Mouse (Mus musculus): ENCODE measurements at regions not wholly inside any gene's neighbourhood (a gene's known extent, or its start where the extent isn't known, plus 50 kb on each side); places are given as distances from the start of the nearest gene placed in this dataset.

GRCm38 (mm10) chr8:11100310-11100709 lies 92.1 kb upstream of the Irs2 start:
- H3K36me3 ChIP-seq (ENCODE audit: control insufficient read depth, insufficient read depth, low read length), result no peaks in the 10 kb centered on the region
- no peaks in the 10 kb centered on the region for H3K27me3 ChIP-seq (ENCODE audit: control insufficient read depth, insufficient read depth, low read length)
- no peak for ATAC-seq (ENCODE audit: low FRiP score, low read depth)
- H3K9me3 ChIP-seq (ENCODE audit: control insufficient read depth, low read length), result no peaks in the 10 kb centered on the region
- no peak overlapping the region for H3K9ac ChIP-seq (ENCODE audit: low read depth, low read length, severe bottlenecking)
- 91% methylated on average over 3 of the region's 3 CpGs for WGBS
- no peak overlapping the region for H3K4me3 ChIP-seq (replicated peaks; ENCODE audit: low read length)
- H3K27ac ChIP-seq (replicated peaks; ENCODE audit: low read depth, low read length), result peak overlapping the region; percentile 86; the same call in 1 of the 2 replicates
- TF ChIP-seq POLR2A (IDR thresholded peaks at IDR 0.05; ENCODE audit: borderline replicate concordance, extremely low read depth, insufficient read depth, insufficient read length), result no peak
- H3K4me2 ChIP-seq (replicated peaks; ENCODE audit: low read depth, low read length, severe bottlenecking), result no peak overlapping the region
- no peak for DNase-seq (ENCODE audit: low spot score)
- H3K4me1 ChIP-seq (ENCODE audit: control insufficient read depth, insufficient read depth, low read length), result peaks cover 33% of the 10 kb centered on the region

- no peaks in the 10 kb centered on the region for H3K9me3 ChIP-seq (ENCODE audit: control insufficient read depth, low read length)
- 53% methylated on average over 3 of the region's 3 CpGs for WGBS
- H3K27me3 ChIP-seq (ENCODE audit: control insufficient read depth, insufficient read depth, low read length), result no peaks in the 10 kb centered on the region
- H3K27ac ChIP-seq (replicated peaks; ENCODE audit: low read depth, low read length), result peak overlapping the region; percentile 86
- no peak for DNase-seq (ENCODE audit: low spot score)
- H3K9ac ChIP-seq (ENCODE audit: low read depth, low read length, severe bottlenecking), result peak overlapping the region; percentile 4; the same call in 1 of the 2 replicates
- no peak; the same call in 1 of the 2 replicates for ATAC-seq (ENCODE audit: low FRiP score, low read depth)
- no peak overlapping the region for H3K4me3 ChIP-seq (replicated peaks; ENCODE audit: low read length)
- no peaks in the 10 kb centered on the region for H3K36me3 ChIP-seq (ENCODE audit: control insufficient read depth, insufficient read depth, low read length)
- TF ChIP-seq POLR2A (IDR thresholded peaks at IDR 0.05; ENCODE audit: borderline replicate concordance, extremely low read depth, insufficient read depth, insufficient read length), result no peak
- H3K4me1 ChIP-seq (ENCODE audit: control insufficient read depth, insufficient read depth, low read length), result peaks cover 40% of the 10 kb centered on the region
- H3K4me2 ChIP-seq (replicated peaks; ENCODE audit: low read depth, low read length, severe bottlenecking), result peak overlapping the region; percentile 27; the same call in 1 of the 2 replicates
Measured at GRCm38 (mm10) chr8:11099591-11099855, 91.3 kb upstream of the Irs2 start.

GRCm38 (mm10) chr8:11098790-11099590 lies 90.7 kb upstream of the Irs2 start:
- Histone ChIP-seq H3K4me1 (ENCODE audit: control insufficient read depth, insufficient read depth, low read length) (peaks cover 44% of the 10 kb centered on the region), H3K27me3 (ENCODE audit: control insufficient read depth, insufficient read depth, low read length) (no peaks in the 10 kb centered on the region), H3K9me3 (ENCODE audit: control insufficient read depth, low read length) (no peaks in the 10 kb centered on the region), H3K9ac (ENCODE audit: low read depth, low read length, severe bottlenecking) (peak overlapping the region; percentile 4; the same call in 1 of the 2 replicates), H3K27ac (replicated peaks; ENCODE audit: low read depth, low read length) (peak overlapping the region; percentile 86), H3K4me2 (replicated peaks; ENCODE audit: low read depth, low read length, severe bottlenecking) (peak overlapping the region; percentile 27; the same call in 1 of the 2 replicates), H3K36me3 (ENCODE audit: control insufficient read depth, insufficient read depth, low read length) (no peaks in the 10 kb centered on the region), H3K4me3 (replicated peaks; ENCODE audit: low read length) (no peak overlapping the region)
- 26% methylated on average over 11 of the region's 11 CpGs for WGBS
- ATAC-seq (ENCODE audit: low FRiP score, low read depth), result peak; percentile 65
- DNase-seq (ENCODE audit: low spot score), result peak; percentile 88
- no peak for TF ChIP-seq POLR2A (IDR thresholded peaks at IDR 0.05; ENCODE audit: borderline replicate concordance, extremely low read depth, insufficient read depth, insufficient read length)

- DNase-seq (ENCODE audit: low spot score) (peak; percentile 65), ATAC-seq (ENCODE audit: low FRiP score, low read depth) (peak; percentile 63)
- WGBS, result 8% methylated on average over 10 of the region's 10 CpGs
- Histone ChIP-seq H3K4me2 (replicated peaks; ENCODE audit: low read depth, low read length, severe bottlenecking) (peak overlapping the region; percentile 18; the same call in 1 of the 2 replicates), H3K27ac (replicated peaks; ENCODE audit: low read depth, low read length) (peak overlapping the region; percentile 86), H3K9ac (ENCODE audit: low read depth, low read length, severe bottlenecking) (no peak overlapping the region), H3K36me3 (ENCODE audit: control insufficient read depth, insufficient read depth, low read length) (no peaks in the 10 kb centered on the region), H3K4me3 (replicated peaks; ENCODE audit: low read length) (no peak overlapping the region), H3K9me3 (ENCODE audit: control insufficient read depth, low read length) (no peaks in the 10 kb centered on the region), H3K27me3 (ENCODE audit: control insufficient read depth, insufficient read depth, low read length) (no peaks in the 10 kb centered on the region), H3K4me1 (ENCODE audit: control insufficient read depth, insufficient read depth, low read length) (peaks cover 44% of the 10 kb centered on the region)
- TF ChIP-seq POLR2A (IDR thresholded peaks at IDR 0.05; ENCODE audit: borderline replicate concordance, extremely low read depth, insufficient read depth, insufficient read length), result no peak
Measured at GRCm38 (mm10) chr8:11098228-11098778, 90.0 kb upstream of the Irs2 start.

GRCm38 (mm10) chr8:11097813-11098212 lies 89.6 kb upstream of the Irs2 start:
- 35% methylated on average over 3 of the region's 3 CpGs for WGBS
- Histone ChIP-seq H3K9me3 (ENCODE audit: control insufficient read depth, low read length) (no peaks in the 10 kb centered on the region), H3K27ac (replicated peaks; ENCODE audit: low read depth, low read length) (peak overlapping the region; percentile 86), H3K4me2 (replicated peaks; ENCODE audit: low read depth, low read length, severe bottlenecking) (no peak overlapping the region), H3K9ac (ENCODE audit: low read depth, low read length, severe bottlenecking) (no peak overlapping the region), H3K27me3 (ENCODE audit: control insufficient read depth, insufficient read depth, low read length) (no peaks in the 10 kb centered on the region), H3K4me3 (replicated peaks; ENCODE audit: low read length) (no peak overlapping the region), H3K36me3 (ENCODE audit: control insufficient read depth, insufficient read depth, low read length) (no peaks in the 10 kb centered on the region), H3K4me1 (ENCODE audit: control insufficient read depth, insufficient read depth, low read length) (peaks cover 44% of the 10 kb centered on the region)
- ATAC-seq (ENCODE audit: low FRiP score, low read depth) (no peak), DNase-seq (ENCODE audit: low spot score) (no peak)
- no peak for TF ChIP-seq POLR2A (IDR thresholded peaks at IDR 0.05; ENCODE audit: borderline replicate concordance, extremely low read depth, insufficient read depth, insufficient read length)

Measured in limb, embryonic 14.5 days (tissue).